Mouse (Mus musculus): ENCODE data around the gene Olfr288. TPM values are rescaled to one million over a fixed set of nuclear protein-coding genes. Genes with fewer than 3 reads are reported as not detected.

The Olfr288 gene
- total RNA-seq (2015; ENCODE audit: low replicate concordance), result not detected in 2 replicates
- total RNA-seq (2017; ENCODE audit: low replicate concordance), result not detected in 2 replicates

DNA sequence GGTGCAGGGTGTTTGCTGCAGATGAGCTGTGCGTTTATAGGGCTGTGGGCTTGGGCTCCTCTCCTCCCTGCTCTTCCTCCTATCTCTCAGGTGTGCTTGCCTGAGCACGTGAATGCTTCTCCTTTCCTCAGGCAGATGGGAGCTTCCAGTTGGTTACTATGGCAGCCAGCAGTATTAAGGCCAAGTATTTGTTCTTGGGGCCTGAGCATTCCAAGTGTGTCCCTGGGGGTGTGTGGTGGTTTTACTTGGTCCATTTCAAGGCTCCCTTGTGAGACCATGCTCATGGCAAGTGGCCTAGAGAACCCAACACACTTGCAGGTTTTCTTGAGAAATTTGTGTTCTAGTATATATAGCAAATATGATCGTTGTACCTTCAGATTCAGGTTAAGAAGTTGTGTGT lies at the start of gene Olfr288:
Olfr288 (minus strand) TSS at position 101 of the 400 bp plus-strand sequence.
- ATAC-seq (replicated peaks; ENCODE audit: low FRiP score, poor library complexity, severe bottlenecking), result no peak

- ATAC-seq (replicated peaks; ENCODE audit: low FRiP score, poor library complexity, severe bottlenecking), result no peak
These were observed 40.1 kb upstream of the Olfr288 start for GRCm38 (mm10) chr15:98235442-98235841.

DNA sequence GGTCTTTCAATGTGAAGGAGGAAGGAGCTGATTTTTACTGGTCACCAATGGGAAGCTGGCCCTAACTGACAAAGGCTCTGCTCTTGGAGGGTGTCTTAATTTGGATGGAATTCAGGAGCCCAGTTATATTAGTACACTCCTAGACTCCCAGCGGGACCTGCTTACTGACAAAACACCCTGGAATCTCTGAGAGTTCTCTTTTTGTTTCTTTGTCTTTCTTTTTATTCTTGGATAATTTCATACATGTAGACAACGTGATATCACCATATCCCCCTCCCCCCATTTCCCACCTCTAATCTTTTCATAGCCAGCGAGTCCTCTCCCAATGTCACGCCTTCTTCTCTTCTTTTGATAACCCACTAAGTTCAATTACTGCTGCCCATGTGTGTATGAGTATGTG lies 39.0 kb upstream of the Olfr288 start, which contains the start of gene Olfr286:
Olfr286 (minus strand) TSS at position 101 of the 400 bp plus-strand sequence.
- no peak for ATAC-seq (replicated peaks; ENCODE audit: low FRiP score, poor library complexity, severe bottlenecking)

GRCm38 (mm10) chr15:98226096-98226495 lies 30.8 kb upstream of the Olfr288 start:
- no peak for ATAC-seq (replicated peaks; ENCODE audit: low FRiP score, poor library complexity, severe bottlenecking)

DNA sequence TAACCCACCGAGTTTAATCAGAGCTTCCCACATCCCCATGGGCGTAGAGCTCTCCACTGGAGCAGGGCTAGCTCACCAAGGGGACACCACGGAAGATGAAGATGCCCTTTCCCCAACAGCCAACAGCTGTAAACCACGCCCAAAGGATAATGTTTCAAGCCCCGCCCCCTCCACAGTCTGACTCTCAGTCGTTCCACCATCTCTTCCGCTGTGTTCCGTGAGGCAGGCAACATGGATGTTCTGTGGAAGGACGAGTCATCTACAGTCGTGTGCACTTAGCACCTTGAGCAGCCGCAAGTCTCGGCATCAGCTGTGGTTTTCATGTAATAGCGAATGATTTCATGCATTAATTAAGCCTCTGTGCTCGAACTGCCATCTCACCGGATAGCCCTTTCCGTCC lies 30.3 kb upstream of the Olfr288 start:
- ATAC-seq (replicated peaks; ENCODE audit: low FRiP score, poor library complexity, severe bottlenecking), result no peak

GRCm38 (mm10) chr15:98222377-98222776 lies 27.0 kb upstream of the Olfr288 start:
- ATAC-seq (replicated peaks; ENCODE audit: low FRiP score, poor library complexity, severe bottlenecking), result no peak

DNA sequence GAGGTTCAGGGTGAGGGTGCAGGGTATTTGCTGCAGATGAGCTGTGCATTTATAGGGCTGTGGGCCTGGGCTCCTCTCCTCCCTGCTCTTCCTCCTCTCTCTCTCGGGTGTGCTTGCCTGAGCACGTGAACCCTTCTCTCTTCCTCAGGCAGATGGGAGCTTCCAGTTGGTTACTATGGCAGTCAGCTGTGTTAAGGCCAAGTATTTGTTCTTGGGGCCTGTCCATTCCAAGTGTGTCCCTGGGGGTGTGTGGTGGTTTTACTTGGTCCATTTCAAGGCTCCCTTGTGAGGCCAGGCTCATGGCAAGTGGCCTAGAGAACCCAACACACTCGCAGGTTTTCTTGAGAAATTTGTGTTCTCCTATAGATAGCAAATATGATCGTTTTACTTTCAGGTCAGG lies 25.5 kb upstream of the Olfr288 start, which contains the start of the genes Gm44579 and Olfr287:
Gm44579 (minus strand) TSS at position 101 of the 400 bp plus-strand sequence.
Olfr287 (minus strand) TSS at position 180 of the 400 bp plus-strand sequence.
- ATAC-seq (replicated peaks; ENCODE audit: low FRiP score, poor library complexity, severe bottlenecking), result no peak

DNA sequence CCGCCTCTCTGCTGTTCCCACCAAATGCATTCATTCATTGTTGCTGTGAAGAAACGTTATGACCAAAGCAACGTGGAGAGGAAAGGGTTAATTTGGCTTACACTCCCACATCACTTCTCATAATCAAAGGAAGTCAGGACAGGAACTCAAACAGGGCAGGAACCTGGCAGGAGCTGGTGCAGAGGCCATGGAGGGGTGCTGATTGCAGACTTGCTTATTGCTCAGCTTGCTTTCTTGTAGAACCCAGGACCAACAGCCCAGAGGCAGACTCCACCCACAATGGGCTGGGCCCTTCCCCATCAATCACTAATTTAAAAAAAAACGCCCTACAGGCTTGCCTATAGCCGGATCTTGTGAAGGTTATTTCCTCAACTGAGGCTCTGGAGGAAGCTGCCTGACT lies 18.8 kb upstream of the Olfr288 start:
- no peak for ATAC-seq (replicated peaks; ENCODE audit: low FRiP score, poor library complexity, severe bottlenecking)

DNA sequence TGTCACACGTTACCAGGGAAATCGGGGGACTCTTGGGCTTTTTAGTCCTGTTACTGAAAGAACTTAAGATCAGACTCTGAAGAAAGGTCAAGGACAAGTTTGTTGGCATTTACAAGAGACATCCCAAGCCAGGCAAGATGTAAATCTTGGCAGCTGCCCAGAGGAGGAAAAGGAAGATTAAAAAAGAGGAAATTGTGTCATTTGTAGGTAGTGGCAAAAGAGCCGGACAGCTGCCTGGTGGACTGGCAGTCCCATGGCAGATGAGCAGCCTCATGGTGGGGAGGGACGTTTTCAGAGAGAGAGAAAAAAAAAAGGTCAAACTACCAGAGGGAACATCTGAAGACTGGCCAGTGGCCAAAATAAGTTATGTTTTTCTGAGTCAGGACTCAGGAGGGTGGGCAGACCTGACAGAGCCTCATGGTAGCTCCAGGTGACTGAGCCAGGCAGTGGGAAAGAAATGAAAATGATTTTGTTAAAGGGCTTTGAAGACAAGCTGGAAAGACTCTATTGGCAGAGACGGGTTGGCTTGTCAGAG lies 18.1 kb upstream of the Olfr288 start:
- no peak for ATAC-seq (replicated peaks; ENCODE audit: low FRiP score, poor library complexity, severe bottlenecking)

- no peak for ATAC-seq (replicated peaks; ENCODE audit: low FRiP score, poor library complexity, severe bottlenecking)
These were observed 14.3 kb upstream of the Olfr288 start for GRCm38 (mm10) chr15:98209676-98210075.

- ATAC-seq (replicated peaks; ENCODE audit: low FRiP score, poor library complexity, severe bottlenecking), result no peak
These were observed 10.9 kb downstream of the Olfr288 start for GRCm38 (mm10) chr15:98184456-98184855.

- ATAC-seq (replicated peaks; ENCODE audit: low FRiP score, poor library complexity, severe bottlenecking), result no peak
These were observed 13.3 kb downstream of the Olfr288 start for GRCm38 (mm10) chr15:98181856-98182570.

- peak; percentile 94 for ATAC-seq (replicated peaks; ENCODE audit: low FRiP score, poor library complexity, severe bottlenecking)
These were observed 14.1 kb downstream of the Olfr288 start for GRCm38 (mm10) chr15:98181132-98181711.

GRCm38 (mm10) chr15:98180567-98181131 lies 14.7 kb downstream of the Olfr288 start:
- no peak for ATAC-seq (replicated peaks; ENCODE audit: low FRiP score, poor library complexity, severe bottlenecking)

DNA sequence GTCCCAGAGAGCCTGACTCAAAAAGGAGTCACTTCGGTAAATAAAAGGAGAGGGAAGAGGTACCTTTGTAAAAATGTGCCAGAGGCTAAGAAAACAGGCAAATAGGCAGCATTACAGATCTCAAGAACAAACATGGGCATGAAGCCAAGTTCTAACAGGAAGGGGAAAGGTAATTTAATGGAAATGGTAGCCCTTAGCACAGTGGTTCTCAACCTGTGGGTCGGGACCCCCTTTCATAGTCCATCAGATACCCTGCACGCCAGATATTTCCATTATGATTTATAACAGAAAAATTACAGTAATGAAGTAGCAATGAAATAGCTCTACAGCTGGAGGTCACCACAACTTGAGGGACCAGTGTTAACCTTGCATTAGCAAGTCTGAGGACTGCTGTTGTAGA lies 18.0 kb downstream of the Olfr288 start:
- ATAC-seq (replicated peaks; ENCODE audit: low FRiP score, poor library complexity, severe bottlenecking), result no peak

GRCm38 (mm10) chr15:98173821-98174220 lies 21.5 kb downstream of the Olfr288 start:
- no peak for ATAC-seq (replicated peaks; ENCODE audit: low FRiP score, poor library complexity, severe bottlenecking)

DNA sequence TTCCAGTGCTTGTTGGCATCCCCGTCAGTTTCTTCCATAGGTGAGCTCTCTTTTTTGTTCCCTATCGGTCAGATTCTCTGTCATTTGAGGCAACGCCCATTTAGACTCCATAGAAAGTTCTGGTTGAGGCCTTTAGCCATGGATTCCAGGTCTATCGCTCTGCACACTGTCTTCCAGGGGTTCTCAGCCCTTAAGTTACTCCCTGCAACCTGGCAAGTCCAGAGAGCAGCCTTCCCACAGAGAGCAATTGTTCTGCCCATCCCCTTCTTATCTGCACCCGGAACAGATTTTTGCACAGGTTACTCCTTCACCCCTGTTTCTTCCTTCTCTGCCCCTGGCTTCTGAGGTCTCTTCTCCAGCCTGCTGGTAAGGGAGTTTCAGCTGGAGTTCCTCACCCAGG lies 23.2 kb downstream of the Olfr288 start:
- ATAC-seq (replicated peaks; ENCODE audit: low FRiP score, poor library complexity, severe bottlenecking), result no peak

GRCm38 (mm10) chr15:98170917-98171316 lies 24.4 kb downstream of the Olfr288 start:
- ATAC-seq (replicated peaks; ENCODE audit: low FRiP score, poor library complexity, severe bottlenecking), result no peak

- ATAC-seq (replicated peaks; ENCODE audit: low FRiP score, poor library complexity, severe bottlenecking), result no peak
These were observed 25.0 kb downstream of the Olfr288 start for GRCm38 (mm10) chr15:98170365-98170764.

- ATAC-seq (replicated peaks; ENCODE audit: low FRiP score, poor library complexity, severe bottlenecking), result no peak
These were observed 26.7 kb downstream of the Olfr288 start for GRCm38 (mm10) chr15:98168622-98169004.
